Mouse (Mus musculus): ENCODE data around the gene Lrrc7.
"Not testable (repeated sequence)": the region's sequence is repeated elsewhere in the genome, so short reads cannot be mapped to it uniquely, and the experiment has no call there.

Gene Lrrc7

GRCm38 (mm10) chr3:158163127-158163526, 398.9 kb downstream of the Lrrc7 start:
- DNase-seq, result no peak

GRCm38 (mm10) chr3:158161924-158162490, 400.0 kb downstream of the Lrrc7 start:
- no peak for DNase-seq

GRCm38 (mm10) chr3:158155515-158156286, 406.3 kb downstream of the Lrrc7 start:
- DNase-seq, result no peak

GRCm38 (mm10) chr3:158154134-158154533, 407.9 kb downstream of the Lrrc7 start:
- DNase-seq, result no peak

- DNase-seq, result no peak
Measured at GRCm38 (mm10) chr3:158148998-158149397, 413.0 kb downstream of the Lrrc7 start.

- no peak for DNase-seq
Measured at GRCm38 (mm10) chr3:158140629-158141028, 421.4 kb downstream of the Lrrc7 start.

GRCm38 (mm10) chr3:158137796-158138195, 424.2 kb downstream of the Lrrc7 start:
- DNase-seq, result peak; percentile 14 to 40

- no peak for DNase-seq
Measured at GRCm38 (mm10) chr3:158131672-158132071, 430.3 kb downstream of the Lrrc7 start.

- no peak for DNase-seq
Measured at GRCm38 (mm10) chr3:158131233-158131632, 430.8 kb downstream of the Lrrc7 start.

- DNase-seq, result no peak
Measured at GRCm38 (mm10) chr3:158122899-158123298, 439.1 kb downstream of the Lrrc7 start.

GRCm38 (mm10) chr3:158105260-158105659, 456.8 kb downstream of the Lrrc7 start:
- no peak for DNase-seq

- DNase-seq, result no peak
Measured at GRCm38 (mm10) chr3:158103467-158103866, 458.6 kb downstream of the Lrrc7 start.

GRCm38 (mm10) chr3:158102530-158102929, 459.5 kb downstream of the Lrrc7 start:
- DNase-seq, result not testable (repeated sequence)

GRCm38 (mm10) chr3:158102043-158102442, 460.0 kb downstream of the Lrrc7 start:
- DNase-seq, result not testable (repeated sequence)

- no peak for DNase-seq
Measured at GRCm38 (mm10) chr3:158093919-158094318, 468.1 kb downstream of the Lrrc7 start.

GRCm38 (mm10) chr3:158091601-158092000, 470.4 kb downstream of the Lrrc7 start:
- DNase-seq, result no peak

GRCm38 (mm10) chr3:158077828-158078227, 484.2 kb downstream of the Lrrc7 start:
- no peak for DNase-seq

- no peak for DNase-seq
Measured at GRCm38 (mm10) chr3:158077380-158077772, 484.6 kb downstream of the Lrrc7 start.

- DNase-seq, result no peak
Measured at GRCm38 (mm10) chr3:158076685-158077379, 485.2 kb downstream of the Lrrc7 start.

GRCm38 (mm10) chr3:158075004-158075403, 487.0 kb downstream of the Lrrc7 start:
- DNase-seq, result peak; percentile 58 to 72

GRCm38 (mm10) chr3:158068613-158069263, 493.3 kb downstream of the Lrrc7 start:
- DNase-seq, result no peak

GRCm38 (mm10) chr3:158067916-158068315, 494.1 kb downstream of the Lrrc7 start:
- no peak for DNase-seq

- DNase-seq, result no peak
Measured at GRCm38 (mm10) chr3:158065256-158065655, 496.8 kb downstream of the Lrrc7 start.

All from lung, adult 18-20 months (tissue).